Mouse (Mus musculus) cortical plate, adult 2 months (tissue): ENCODE data around the gene Emc4.

Experiments
- CTCF ChIP-seq: fragments of 200-500 bp; IDR thresholded peaks from 2 replicates; pipeline ENCODE4 v1.5.1; 2011; ENCODE audit warnings: mild to moderate bottlenecking, control low read depth, low read length; ENCODE audit not compliant: insufficient read depth; ENCODE audit errors: extremely low read depth
- POLR2A ChIP-seq: fragments of 200-500 bp; IDR thresholded peaks from 2 replicates; pipeline ENCODE4 v1.6.1; 2011; ENCODE audit warnings: mild to moderate bottlenecking, low read length, control low read depth; ENCODE audit not compliant: insufficient read depth; ENCODE audit errors: extremely low read depth

DNA sequence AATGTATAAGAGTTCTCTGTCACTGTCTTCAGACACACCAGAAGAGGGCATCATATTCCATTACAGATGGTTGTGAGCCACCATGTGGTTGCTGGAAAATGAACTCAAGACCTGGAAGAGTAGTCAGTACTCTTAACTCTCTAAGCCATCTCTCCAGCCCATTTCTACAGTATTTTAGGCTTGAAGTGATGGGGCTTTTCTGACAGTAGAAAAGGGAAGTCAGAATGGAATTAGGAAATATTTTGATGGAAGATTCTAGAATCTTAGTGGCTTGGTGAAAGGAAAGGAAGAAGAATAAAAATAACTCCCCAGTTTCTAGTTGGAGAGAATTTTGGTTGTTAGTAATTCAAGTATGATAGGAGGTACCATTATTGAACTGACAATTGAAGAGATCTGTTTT is 26.1 kb upstream of the Emc4 start:
- no peak for TF ChIP-seq CTCF
- no peak for TF ChIP-seq POLR2A
